Mouse (Mus musculus) heart, embryonic 16.5 days (tissue): ENCODE results near the gene Pi4k2a. TPM values are rescaled to one million over a fixed set of nuclear protein-coding genes. Genes with fewer than 3 reads are reported as not detected.

ENCODE experiments used
- ATAC-seq: fragments of 200-750 bp; cut with Nextera tagmentation; replicated peaks from 2 replicates; pipeline ENCODE4 v1.8.0; 2017; ENCODE audit warnings: moderate number of reproducible peaks; ENCODE audit not compliant: insufficient read depth, low FRiP score; ENCODE audit errors: extremely low read depth
- H3K27ac ChIP-seq: fragments of 300-500 bp; sonication (generic); 2 replicates; pipeline ENCODE4 v1.5.1; 2014; ENCODE audit warnings: mild to moderate bottlenecking, low read length, control low read depth, moderate library complexity
- H3K27me3 ChIP-seq: fragments of 300-500 bp; sonication (generic); 2 replicates; pipeline ENCODE4 v1.6.1; 2014; ENCODE audit warnings: low read length, mixed read lengths; ENCODE audit not compliant: control insufficient read depth, insufficient read depth
- H3K36me3 ChIP-seq: fragments of 300-500 bp; sonication (generic); 2 replicates; pipeline ENCODE4 v1.6.1; 2014; ENCODE audit not compliant: control insufficient read depth, insufficient read depth
- H3K4me1 ChIP-seq: fragments of 300-500 bp; sonication (generic); 2 replicates; pipeline ENCODE4 v1.6.1; 2014; ENCODE audit warnings: low read length, mixed read lengths; ENCODE audit not compliant: control insufficient read depth, insufficient read depth
- H3K4me2 ChIP-seq: fragments of 300-500 bp; sonication (generic); 2 replicates; pipeline ENCODE4 v1.6.1; 2014; ENCODE audit warnings: low read depth, mild to moderate bottlenecking, control low read depth, low read length
- H3K4me3 ChIP-seq: fragments of 300-500 bp; sonication (generic); 2 replicates; pipeline ENCODE4 v1.5.1; 2014; ENCODE audit warnings: mild to moderate bottlenecking, control low read depth, low read length
- H3K9ac ChIP-seq: fragments of 300-500 bp; sonication (generic); 2 replicates; pipeline ENCODE4 v1.6.1; 2014; ENCODE audit warnings: low read length, control low read depth
- H3K9me3 ChIP-seq: fragments of 300-500 bp; sonication (generic); replicated peaks from 2 replicates; pipeline ENCODE4 v1.6.1; 2016; ENCODE audit warnings: low read length; ENCODE audit not compliant: control insufficient read depth
- WGBS: fragments of 180-500 bp; shearing (Covaris S2); extraction: QIAGEN DNeasy Blood & Tissue Kit; methylation state at CpG from one replicate; pipeline ENCODE4 v1.1.7; 2014; 5-methylcytosine and 5-hydroxymethylcytosine counted together
- polyA plus RNA-seq: library from polyadenylated mRNA; unstranded; fragments of >200 nt; fragmentation: Nextera tagmentation; extraction: Ambion mirVana; gene quantifications from 2 replicates; pipeline ENCODE4 v1.2.1, GENCODE M21; 2015

The Pi4k2a gene
- polyA plus RNA-seq, 1 experiment from 2014 or later = 8.5 TPM

DNA sequence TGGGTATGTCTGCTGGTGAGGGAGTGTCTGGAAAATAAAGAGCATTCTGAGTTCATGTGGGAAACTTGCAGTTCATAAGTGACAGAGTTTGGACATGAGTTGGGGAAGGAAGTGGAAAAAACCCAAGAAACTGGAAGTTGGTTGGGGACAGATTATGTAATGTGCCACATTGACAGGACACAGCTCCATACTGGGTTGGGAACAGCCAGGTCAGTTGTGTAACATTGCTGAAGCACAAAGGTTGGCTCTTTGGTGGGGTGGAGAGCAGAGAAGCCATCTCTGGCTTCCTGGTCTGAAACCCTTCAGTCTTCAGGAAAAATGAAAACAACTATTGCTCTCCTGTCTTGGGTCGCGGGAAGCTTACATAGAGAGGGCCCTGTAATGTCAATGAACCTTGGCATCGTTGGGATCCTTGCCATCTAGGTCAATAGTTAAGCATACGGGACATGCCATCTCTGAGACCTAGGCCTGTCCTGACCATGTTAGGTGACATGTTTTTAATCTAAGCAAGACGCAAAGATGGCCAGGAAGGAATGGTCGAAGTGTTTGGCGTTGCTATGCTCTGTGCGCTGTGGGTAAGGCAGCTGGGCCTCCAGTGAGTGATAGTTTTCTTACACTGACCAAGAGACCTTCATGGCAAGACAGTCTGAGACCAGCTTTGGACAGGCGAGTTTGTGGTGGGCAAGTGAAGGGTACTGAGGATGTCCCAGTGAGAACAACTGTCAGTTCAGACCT, 56.2 kb downstream of the Pi4k2a start:
- H3K9ac ChIP-seq = peak overlapping the region; percentile 93

DNA sequence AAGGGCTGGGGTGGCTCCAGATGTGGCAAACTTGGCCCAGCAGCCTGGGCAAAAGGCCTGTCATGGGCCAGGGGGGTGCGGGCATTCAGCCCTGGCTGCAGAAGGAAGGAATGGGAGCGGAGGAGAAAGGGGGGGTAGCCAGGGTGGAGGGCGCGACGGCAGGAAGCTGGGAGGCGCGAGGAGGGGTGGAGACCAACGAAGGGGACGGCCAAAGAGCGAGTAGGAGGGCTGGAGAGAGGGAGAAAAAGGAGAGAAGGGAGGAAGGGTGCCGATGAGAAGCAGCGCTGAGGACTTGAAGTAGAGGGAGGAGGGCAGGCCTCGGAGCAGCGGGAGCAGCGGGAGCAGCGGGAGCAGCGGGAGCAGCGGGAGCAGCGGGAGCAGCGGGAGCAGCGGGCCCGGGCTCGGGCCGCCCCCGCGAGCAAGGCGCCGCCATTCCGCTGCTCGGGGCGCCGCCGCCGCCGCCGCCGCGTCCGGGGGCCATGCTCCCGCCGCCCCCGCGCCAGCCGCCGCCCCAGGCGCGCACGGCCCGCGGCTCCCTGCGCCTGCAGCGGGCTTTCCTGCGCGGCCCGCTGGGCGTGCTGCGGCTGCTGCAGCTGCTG, 57.0 kb downstream of the Pi4k2a start, which contains the start of gene Marveld1:
Marveld1 (plus strand) TSS at position 231 of the 599 bp plus-strand sequence.
- WGBS = under 1% methylated on average over 42 of the region's 57 CpGs
- Histone ChIP-seq H3K9ac (peak within 1 kb of the TSS; percentile 93), H3K36me3 (no peaks in the 10 kb centered on the region), H3K9me3 (no peaks in the 10 kb centered on the region), H3K4me3 (peak within 1 kb of the TSS; percentile 81), H3K27ac (peak within 1 kb of the TSS; percentile 93), H3K27me3 (no peaks in the 10 kb centered on the region), H3K4me2 (peak within 1 kb of the TSS; percentile 75), H3K4me1 (peaks cover 36% of the 10 kb centered on the region)
- peak; percentile 78 for ATAC-seq

More for the DNA sequence above, 56.2 kb downstream of the Pi4k2a start:
- peak overlapping the region; percentile 93 for H3K27ac ChIP-seq
- H3K36me3 ChIP-seq = no peaks in the 10 kb centered on the region
- peak overlapping the region; percentile 75 for H3K4me2 ChIP-seq
- no peak for ATAC-seq
- H3K4me1 ChIP-seq = peaks cover 31% of the 10 kb centered on the region
- H3K27me3 ChIP-seq = no peaks in the 10 kb centered on the region
- H3K9me3 ChIP-seq = no peaks in the 10 kb centered on the region
- peak overlapping the region; percentile 81 for H3K4me3 ChIP-seq
- 91% methylated on average over 9 of the region's 9 CpGs for whole genome bisulfite sequencing

DNA sequence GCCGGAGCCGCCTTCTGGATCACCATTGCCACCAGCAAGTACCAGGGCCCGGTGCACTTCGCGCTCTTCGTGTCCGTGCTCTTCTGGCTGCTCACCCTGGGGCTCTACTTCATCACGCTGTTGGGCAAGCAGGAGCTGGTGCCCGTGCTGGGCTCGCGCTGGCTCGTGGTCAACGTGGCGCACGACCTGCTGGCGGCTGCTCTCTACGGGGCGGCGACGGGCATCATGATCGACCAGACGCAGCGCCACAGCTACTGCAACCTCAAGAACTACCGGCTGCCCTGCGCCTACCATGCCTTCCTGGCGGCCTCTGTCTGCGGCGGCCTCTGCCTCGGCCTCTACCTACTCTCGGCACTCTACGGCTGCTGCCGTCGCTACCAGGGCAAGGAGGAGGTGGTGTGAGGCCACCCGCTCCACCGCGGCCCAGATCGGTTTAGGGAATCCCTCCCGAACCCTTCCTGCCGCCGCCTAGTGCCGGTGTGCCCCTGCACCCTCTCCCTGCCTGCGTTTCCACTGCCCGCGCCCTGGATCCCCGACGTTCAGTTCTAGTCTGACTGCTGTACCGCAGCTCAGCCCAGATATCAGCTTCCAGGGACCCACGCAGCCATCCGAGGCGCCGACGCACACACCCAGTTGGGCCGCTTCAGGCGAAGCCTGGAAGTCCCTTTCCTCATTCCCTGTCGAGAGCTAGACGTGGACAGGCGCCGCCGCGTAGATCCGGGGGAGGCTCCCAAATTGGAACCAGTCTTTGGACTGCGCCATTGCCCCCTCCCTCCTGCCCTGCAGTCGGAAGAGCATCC, 57.7 kb downstream of the Pi4k2a start:
- Histone ChIP-seq H3K36me3 (no peaks in the 10 kb centered on the region), H3K9ac (peak overlapping the region; percentile 93), H3K9me3 (no peaks in the 10 kb centered on the region), H3K27ac (peak overlapping the region; percentile 93), H3K27me3 (no peaks in the 10 kb centered on the region), H3K4me1 (peaks cover 36% of the 10 kb centered on the region), H3K4me2 (peak overlapping the region; percentile 75), H3K4me3 (peak overlapping the region; percentile 81)
- WGBS = under 1% methylated on average over 63 of the region's 63 CpGs
- peak; percentile 54 for ATAC-seq

GRCm38 (mm10) chr19:42148569-42148860, 58.2 kb downstream of the Pi4k2a start:
- H3K36me3 ChIP-seq = no peaks in the 10 kb centered on the region
- no peaks in the 10 kb centered on the region for H3K9me3 ChIP-seq
- H3K9ac ChIP-seq = peak overlapping the region; percentile 93
- peaks cover 36% of the 10 kb centered on the region for H3K4me1 ChIP-seq
- H3K27me3 ChIP-seq = no peaks in the 10 kb centered on the region
- peak overlapping the region; percentile 93 for H3K27ac ChIP-seq
- H3K4me3 ChIP-seq = peak overlapping the region; percentile 81
- no peak for ATAC-seq
- WGBS = 19% methylated on average over 7 of the region's 7 CpGs
- peak overlapping the region; percentile 75 for H3K4me2 ChIP-seq

DNA sequence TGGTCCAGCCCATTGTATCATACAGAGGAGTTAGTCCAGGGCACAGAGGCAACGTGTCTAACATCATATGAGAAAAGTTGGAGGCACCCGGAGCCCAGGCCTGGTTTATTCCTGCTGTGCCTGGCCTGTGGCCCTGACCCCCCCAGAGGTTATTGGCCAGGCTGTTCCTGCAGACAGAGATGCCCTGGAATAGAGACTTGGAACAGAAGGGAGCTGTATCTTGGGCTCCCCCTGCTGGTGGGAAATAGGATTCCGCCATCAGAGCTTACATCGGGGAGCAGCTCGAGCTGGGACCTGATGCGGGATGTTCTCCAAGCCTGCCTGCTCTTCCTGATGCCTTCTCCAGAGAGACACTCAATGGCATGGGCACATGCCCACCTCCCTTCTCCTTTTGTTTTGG, 61.7 kb downstream of the Pi4k2a start:
- Histone ChIP-seq H3K27ac (no peak overlapping the region), H3K4me1 (peaks cover 28% of the 10 kb centered on the region), H3K4me2 (no peak overlapping the region), H3K36me3 (no peaks in the 10 kb centered on the region), H3K27me3 (no peaks in the 10 kb centered on the region), H3K9ac (no peak overlapping the region), H3K9me3 (no peaks in the 10 kb centered on the region; the same call in 1 of the 2 replicates), H3K4me3 (no peak overlapping the region)
- WGBS = 7% methylated on average over 6 of the region's 6 CpGs
- no peak; the same call in 1 of the 2 replicates for ATAC-seq

DNA sequence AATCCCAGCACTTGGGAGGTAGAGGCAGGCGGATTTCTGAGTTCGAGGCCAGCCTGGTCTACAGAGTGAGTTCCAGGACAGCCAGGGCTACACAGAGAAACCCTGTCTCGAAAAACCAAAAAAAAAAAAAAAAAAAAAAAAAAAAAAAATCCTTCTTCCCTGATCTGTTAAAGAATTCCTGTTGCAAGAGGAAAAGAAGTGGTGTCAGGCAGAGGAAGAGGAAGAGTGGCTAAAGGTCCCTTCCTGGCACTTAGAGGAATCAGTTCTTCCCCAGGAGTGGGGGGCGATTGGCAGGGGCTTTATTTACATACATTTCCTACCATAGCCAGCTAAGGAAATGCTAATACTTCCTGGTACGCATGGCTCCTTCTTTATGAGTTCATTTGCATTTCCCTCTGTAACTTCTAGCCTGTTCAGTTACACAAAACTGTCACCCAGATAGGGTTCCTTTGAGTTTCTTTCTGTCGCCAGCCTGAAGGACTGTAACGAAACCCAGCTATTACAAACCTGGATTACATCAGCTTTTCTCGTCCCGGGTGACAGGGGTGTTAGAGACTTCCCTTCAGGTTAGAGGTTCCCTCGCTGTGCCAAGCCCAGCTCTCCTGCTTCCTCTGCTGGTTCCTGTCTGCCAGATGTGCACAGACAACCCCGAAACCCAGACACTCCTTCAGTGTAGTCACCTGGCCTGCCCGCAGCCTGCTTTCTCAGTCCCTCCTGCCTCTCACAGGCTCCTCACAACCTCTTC, 67.4 kb downstream of the Pi4k2a start:
- Histone ChIP-seq H3K27ac (no peak overlapping the region), H3K9ac (0 out of 2 replicates have a peak overlapping the region, but pooled peaks have one; percentile 1), H3K36me3 (no peaks in the 10 kb centered on the region), H3K4me1 (0 out of 2 replicates have a peak, but pooled peaks cover 2% of the 10 kb centered on the region), H3K27me3 (no peaks in the 10 kb centered on the region), H3K4me3 (no peak overlapping the region), H3K9me3 (no peaks in the 10 kb centered on the region; the same call in 1 of the 2 replicates), H3K4me2 (no peak overlapping the region; the same call in 1 of the 2 replicates)
- no peak for ATAC-seq
- WGBS = 37% methylated on average over 11 of the region's 12 CpGs

- Histone ChIP-seq H3K9me3 (no peaks in the 10 kb centered on the region; the same call in 1 of the 2 replicates), H3K27ac (no peak overlapping the region), H3K9ac (no peak overlapping the region), H3K4me1 (0 out of 2 replicates have a peak, but pooled peaks cover 2% of the 10 kb centered on the region), H3K36me3 (no peaks in the 10 kb centered on the region), H3K4me2 (no peak overlapping the region), H3K27me3 (no peaks in the 10 kb centered on the region), H3K4me3 (no peak overlapping the region)
- no peak for ATAC-seq
- 30% methylated on average over 13 of the region's 13 CpGs for WGBS
These were observed 68.2 kb downstream of the Pi4k2a start for GRCm38 (mm10) chr19:42158246-42159017.

- no peak within 1 kb of the TSS for H3K27ac ChIP-seq
- H3K4me1 ChIP-seq = 0 out of 2 replicates have a peak, but pooled peaks cover 2% of the 10 kb centered on the region
- no peak for ATAC-seq
- no peak within 1 kb of the TSS for H3K4me2 ChIP-seq
- no peaks in the 10 kb centered on the region for H3K36me3 ChIP-seq
- no peak within 1 kb of the TSS for H3K9ac ChIP-seq
- no peaks in the 10 kb centered on the region for H3K9me3 ChIP-seq
- 58% methylated on average over 5 of the region's 5 CpGs for WGBS
- H3K27me3 ChIP-seq = peaks cover 2% of the 10 kb centered on the region; the same call in 1 of the 2 replicates
- H3K4me3 ChIP-seq = no peak within 1 kb of the TSS
These were observed 73.5 kb downstream of the Pi4k2a start, which contains the start of gene Zfyve27 for GRCm38 (mm10) chr19:42163764-42164163. Gene Zfyve27 (plus strand): TSS chr19:42163951.
